Mouse (Mus musculus): ENCODE results near the gene Ncapd2.

GRCm38 (mm10) chr6:125213715-125214114 is 22.2 kb upstream of the Ncapd2 start:
- TF ChIP-seq ZC3H11A (IDR thresholded peaks at IDR 0.05; ENCODE audit: borderline replicate concordance, low read depth, low read length) (no peak), HCFC1 (IDR thresholded peaks at IDR 0.05; ENCODE audit: borderline replicate concordance, insufficient read depth, low read length) (no peak), ZNF384 (IDR thresholded peaks at IDR 0.05; ENCODE audit: low read depth, low read length) (no peak), CHD2 (IDR thresholded peaks at IDR 0.05; ENCODE audit: low read depth, low read length) (no peak), MAFK (IDR thresholded peaks at IDR 0.05; ENCODE audit: insufficient read depth, low read depth, low read length) (no peak)

All from ES-E14 (cell line).